Mouse (Mus musculus) liver, adult 2 months (tissue): Measurements from ENCODE around the gene Tead2.

ENCODE experiments used
- CTCF ChIP-seq: fragments of 200-500 bp; IDR thresholded peaks from 2 replicates; pipeline ENCODE4 v1.5.1; 2011; ENCODE audit warnings: low read depth, low read length, control low read depth
- POLR2A ChIP-seq: fragments of 200-500 bp; IDR thresholded peaks from 2 replicates; pipeline ENCODE4 v1.6.1; 2011; ENCODE audit warnings: low read length, control low read depth; ENCODE audit not compliant: insufficient read depth; ENCODE audit errors: extremely low read depth

GRCm38 (mm10) chr7:45234333-45234841, 18.8 kb downstream of the Tead2 start:
- no peak for TF ChIP-seq CTCF
- no peak for TF ChIP-seq POLR2A
